Mouse (Mus musculus): ENCODE data around the gene Atp6v0e.

DNA sequence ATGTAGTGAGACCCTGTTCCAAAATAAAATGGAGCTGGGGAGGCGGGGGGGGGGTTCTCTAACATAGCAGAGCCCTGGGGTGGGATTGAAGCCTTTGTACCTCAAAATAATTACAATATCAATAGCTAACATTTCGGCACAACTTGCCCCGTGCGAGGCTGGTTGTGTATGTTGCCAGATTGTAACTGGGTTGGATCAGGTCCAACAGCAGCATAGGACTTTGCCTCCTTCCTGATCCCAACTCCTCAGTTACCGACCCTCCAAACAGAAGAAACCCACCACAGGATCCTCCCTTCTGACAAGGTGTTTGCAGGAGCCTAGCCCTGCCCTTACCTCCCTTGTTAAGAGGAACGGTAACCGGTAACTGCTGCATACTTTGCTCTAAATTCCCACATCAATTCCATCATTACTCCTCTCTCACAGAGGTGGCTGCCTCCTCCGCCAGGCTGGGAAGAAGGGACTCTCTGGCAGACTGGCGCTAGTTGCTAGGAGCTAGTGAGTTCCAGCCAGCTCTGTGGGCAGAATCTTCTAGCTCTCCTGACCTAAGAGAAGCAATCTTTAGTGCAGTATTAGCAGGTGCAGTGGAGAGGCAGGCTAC is 46.1 kb downstream of the Atp6v0e start:
- TF ChIP-seq POLR2A (IDR thresholded peaks at IDR 0.05; ENCODE audit: borderline replicate concordance, control insufficient read depth, low read depth, low read length) (no peak), CTCF (IDR thresholded peaks at IDR 0.05; ENCODE audit: control insufficient read depth, insufficient read depth, low read length) (no peak)
